Mouse (Mus musculus): ENCODE measurements around the gene Lama5. TPM values are rescaled to one million over a fixed set of nuclear protein-coding genes. Genes with fewer than 3 reads are reported as not detected.

Gene Lama5
- polyA plus RNA-seq, 1 experiment from 2014 or later: 48.6 TPM

GRCm38 (mm10) chr2:180173163-180173562 is 52.5 kb downstream of the Lama5 start:
- peak; percentile 65 for TF ChIP-seq CTCF (IDR thresholded peaks at IDR 0.05; ENCODE audit: low read depth)
- whole genome bisulfite sequencing: 69% methylated on average over 4 of the region's 4 CpGs
- H3K4me1 ChIP-seq (replicated peaks; ENCODE audit: insufficient read depth, low read length): 0 out of 2 replicates have a peak, but pooled peaks cover 10% of the 10 kb centered on the region
- DNase-seq (ENCODE audit: low spot score): peak; percentile 19
- H3K9ac ChIP-seq (ENCODE audit: low read depth, low read length): no peak overlapping the region
- no peak for ATAC-seq (replicated peaks; ENCODE audit: low FRiP score, low read depth)
- no peak overlapping the region for H3K4me3 ChIP-seq (replicated peaks; ENCODE audit: low read depth, low read length)
- no peaks in the 10 kb centered on the region for H3K9me3 ChIP-seq (replicated peaks; ENCODE audit: low read length)
- peak overlapping the region; percentile 94 for H3K4me2 ChIP-seq (ENCODE audit: low read length)
- H3K36me3 ChIP-seq (ENCODE audit: insufficient read depth, low read length): peaks cover 30% of the 10 kb centered on the region
- H3K27ac ChIP-seq: no peak overlapping the region
- no peaks in the 10 kb centered on the region for H3K27me3 ChIP-seq (ENCODE audit: insufficient read depth, low read length)

GRCm38 (mm10) chr2:180172152-180172551 is 53.5 kb downstream of the Lama5 start:
- Histone ChIP-seq H3K36me3 (ENCODE audit: insufficient read depth, low read length) (peaks cover 20% of the 10 kb centered on the region), H3K4me1 (replicated peaks; ENCODE audit: insufficient read depth, low read length) (0 out of 2 replicates have a peak, but pooled peaks cover 10% of the 10 kb centered on the region), H3K4me2 (ENCODE audit: low read length) (peak overlapping the region; percentile 94), H3K27ac (0 out of 2 replicates have a peak overlapping the region, but pooled peaks have one; percentile 95), H3K4me3 (replicated peaks; ENCODE audit: low read depth, low read length) (peak overlapping the region; percentile 81), H3K27me3 (ENCODE audit: insufficient read depth, low read length) (no peaks in the 10 kb centered on the region), H3K9ac (ENCODE audit: low read depth, low read length) (peak overlapping the region; percentile 94), H3K9me3 (replicated peaks; ENCODE audit: low read length) (no peaks in the 10 kb centered on the region)
- no peak for TF ChIP-seq CTCF (IDR thresholded peaks at IDR 0.05; ENCODE audit: low read depth)
- no peak for ATAC-seq (replicated peaks; ENCODE audit: low FRiP score, low read depth)
- WGBS: 2% methylated on average over 9 of the region's 9 CpGs
- no peak for DNase-seq (ENCODE audit: low spot score)

GRCm38 (mm10) chr2:180171522-180172070 is 54.1 kb downstream of the Lama5 start:
- under 1% methylated on average over 65 of the region's 80 CpGs for WGBS
- Histone ChIP-seq H3K9ac (ENCODE audit: low read depth, low read length) (peak overlapping the region; percentile 94), H3K27ac (peak overlapping the region; percentile 95), H3K4me1 (replicated peaks; ENCODE audit: insufficient read depth, low read length) (0 out of 2 replicates have a peak, but pooled peaks cover 10% of the 10 kb centered on the region), H3K27me3 (ENCODE audit: insufficient read depth, low read length) (no peaks in the 10 kb centered on the region), H3K9me3 (replicated peaks; ENCODE audit: low read length) (no peaks in the 10 kb centered on the region), H3K4me3 (replicated peaks; ENCODE audit: low read depth, low read length) (peak overlapping the region; percentile 81), H3K4me2 (ENCODE audit: low read length) (peak overlapping the region; percentile 94), H3K36me3 (ENCODE audit: insufficient read depth, low read length) (peaks cover 15% of the 10 kb centered on the region)
- no peak for TF ChIP-seq CTCF (IDR thresholded peaks at IDR 0.05; ENCODE audit: low read depth)
- DNase-seq (ENCODE audit: low spot score) (peak; percentile 54), ATAC-seq (replicated peaks; ENCODE audit: low FRiP score, low read depth) (peak; percentile 71)

GRCm38 (mm10) chr2:180170806-180171521 is 54.7 kb downstream of the Lama5 start, which contains the start of gene Adrm1:
Gene Adrm1, plus strand, starts transcription at chr2:180171485.
- peak; percentile 96 for DNase-seq (ENCODE audit: low spot score)
- H3K4me2 ChIP-seq (ENCODE audit: low read length): peak within 1 kb of the TSS; percentile 94
- H3K4me3 ChIP-seq (replicated peaks; ENCODE audit: low read depth, low read length): peak within 1 kb of the TSS; percentile 81
- 3% methylated on average over 41 of the region's 41 CpGs for WGBS
- H3K27me3 ChIP-seq (ENCODE audit: insufficient read depth, low read length): no peaks in the 10 kb centered on the region
- peaks cover 10% of the 10 kb centered on the region for H3K36me3 ChIP-seq (ENCODE audit: insufficient read depth, low read length)
- H3K9me3 ChIP-seq (replicated peaks; ENCODE audit: low read length): no peaks in the 10 kb centered on the region
- ATAC-seq (replicated peaks; ENCODE audit: low FRiP score, low read depth): peak; percentile 98
- peak within 1 kb of the TSS; percentile 95 for H3K27ac ChIP-seq
- 0 out of 2 replicates have a peak, but pooled peaks cover 10% of the 10 kb centered on the region for H3K4me1 ChIP-seq (replicated peaks; ENCODE audit: insufficient read depth, low read length)
- TF ChIP-seq CTCF (IDR thresholded peaks at IDR 0.05; ENCODE audit: low read depth): peak; percentile 99
- H3K9ac ChIP-seq (ENCODE audit: low read depth, low read length): peak within 1 kb of the TSS; percentile 94

GRCm38 (mm10) chr2:180170151-180170805 is 55.4 kb downstream of the Lama5 start:
- Histone ChIP-seq H3K4me3 (replicated peaks; ENCODE audit: low read depth, low read length) (no peak overlapping the region), H3K4me1 (replicated peaks; ENCODE audit: insufficient read depth, low read length) (0 out of 2 replicates have a peak, but pooled peaks cover 10% of the 10 kb centered on the region), H3K36me3 (ENCODE audit: insufficient read depth, low read length) (peaks cover 4% of the 10 kb centered on the region), H3K27me3 (ENCODE audit: insufficient read depth, low read length) (no peaks in the 10 kb centered on the region), H3K4me2 (ENCODE audit: low read length) (no peak overlapping the region), H3K9me3 (replicated peaks; ENCODE audit: low read length) (no peaks in the 10 kb centered on the region), H3K27ac (no peak overlapping the region), H3K9ac (ENCODE audit: low read depth, low read length) (no peak overlapping the region)
- no peak for DNase-seq (ENCODE audit: low spot score)
- WGBS: 84% methylated on average over 11 of the region's 11 CpGs
- no peak for TF ChIP-seq CTCF (IDR thresholded peaks at IDR 0.05; ENCODE audit: low read depth)
- ATAC-seq (replicated peaks; ENCODE audit: low FRiP score, low read depth): no peak

- WGBS: 80% methylated on average over 2 of the region's 2 CpGs
- DNase-seq (ENCODE audit: low spot score): no peak
- Histone ChIP-seq H3K4me2 (ENCODE audit: low read length) (no peak overlapping the region), H3K4me1 (replicated peaks; ENCODE audit: insufficient read depth, low read length) (no peaks in the 10 kb centered on the region), H3K27me3 (ENCODE audit: insufficient read depth, low read length) (no peaks in the 10 kb centered on the region), H3K36me3 (ENCODE audit: insufficient read depth, low read length) (peaks cover 4% of the 10 kb centered on the region), H3K9ac (ENCODE audit: low read depth, low read length) (no peak overlapping the region), H3K27ac (no peak overlapping the region), H3K9me3 (replicated peaks; ENCODE audit: low read length) (no peaks in the 10 kb centered on the region), H3K4me3 (replicated peaks; ENCODE audit: low read depth, low read length) (no peak overlapping the region)
- ATAC-seq (replicated peaks; ENCODE audit: low FRiP score, low read depth): no peak
- no peak for TF ChIP-seq CTCF (IDR thresholded peaks at IDR 0.05; ENCODE audit: low read depth)
Observed at GRCm38 (mm10) chr2:180166869-180167268, 58.8 kb downstream of the Lama5 start.
